Mouse (Mus musculus) stomach, embryonic 16.5 days (tissue): ENCODE data around the gene Safb2. TPM values are rescaled to one million over a fixed set of nuclear protein-coding genes. Genes with fewer than 3 reads are reported as not detected.
"Not testable (repeated sequence)": the region's sequence is repeated elsewhere in the genome, so short reads cannot be mapped to it uniquely, and the experiment has no call there.

Source experiments
- ATAC-seq: fragments of 200-750 bp; cut with Nextera tagmentation; 2 replicates; pipeline ENCODE4 v1.8.0; 2017; ENCODE audit warnings: moderate number of reproducible peaks, moderate TSS enrichment; ENCODE audit not compliant: insufficient read depth, low FRiP score
- H3K27ac ChIP-seq: fragments of 300-500 bp; sonication (generic); 2 replicates; pipeline ENCODE4 v1.5.1; 2014; ENCODE audit warnings: low read length
- H3K27me3 ChIP-seq: fragments of 300-500 bp; sonication (generic); 2 replicates; pipeline ENCODE4 v1.6.1; 2014; ENCODE audit warnings: low read length, control low read depth, mixed read lengths; ENCODE audit not compliant: control insufficient read depth, insufficient read depth
- H3K36me3 ChIP-seq: fragments of 300-500 bp; sonication (generic); 2 replicates; pipeline ENCODE4 v1.6.1; 2014; ENCODE audit warnings: low read length; ENCODE audit not compliant: control insufficient read depth, insufficient read depth
- H3K4me1 ChIP-seq: fragments of 300-500 bp; sonication (generic); 2 replicates; pipeline ENCODE4 v1.6.1; 2014; ENCODE audit warnings: low read length, control low read depth, mixed read lengths; ENCODE audit not compliant: control insufficient read depth, insufficient read depth
- H3K4me2 ChIP-seq: fragments of 300-500 bp; sonication (generic); 2 replicates; pipeline ENCODE4 v1.6.1; 2014; ENCODE audit warnings: low read depth, low read length, mixed read lengths
- H3K4me3 ChIP-seq: fragments of 300-500 bp; sonication (generic); replicated peaks from 2 replicates; pipeline ENCODE4 v1.5.1; 2014; ENCODE audit warnings: mild to moderate bottlenecking, low read length
- H3K9ac ChIP-seq: fragments of 300-500 bp; sonication (generic); 2 replicates; pipeline ENCODE4 v1.6.1; 2014; ENCODE audit warnings: low read length
- H3K9me3 ChIP-seq: fragments of 300-500 bp; sonication (generic); replicated peaks from 2 replicates; pipeline ENCODE4 v1.6.1; 2016; ENCODE audit warnings: low read length, control low read depth; ENCODE audit not compliant: control insufficient read depth
- WGBS: fragments of 180-500 bp; shearing (Covaris S2); extraction: QIAGEN DNeasy Blood & Tissue Kit; methylation state at CpG from one replicate; pipeline ENCODE4 v1.1.7; 2014; 5-methylcytosine and 5-hydroxymethylcytosine counted together
- polyA plus RNA-seq: library from polyadenylated mRNA; unstranded; fragments of >200 nt; fragmentation: Nextera tagmentation; extraction: Ambion mirVana; gene quantifications from 2 replicates; pipeline ENCODE4 v1.2.1, GENCODE M21; 2015

Gene Safb2
- polyA plus RNA-seq, 1 experiment from 2014 or later: 55.0 TPM

DNA sequence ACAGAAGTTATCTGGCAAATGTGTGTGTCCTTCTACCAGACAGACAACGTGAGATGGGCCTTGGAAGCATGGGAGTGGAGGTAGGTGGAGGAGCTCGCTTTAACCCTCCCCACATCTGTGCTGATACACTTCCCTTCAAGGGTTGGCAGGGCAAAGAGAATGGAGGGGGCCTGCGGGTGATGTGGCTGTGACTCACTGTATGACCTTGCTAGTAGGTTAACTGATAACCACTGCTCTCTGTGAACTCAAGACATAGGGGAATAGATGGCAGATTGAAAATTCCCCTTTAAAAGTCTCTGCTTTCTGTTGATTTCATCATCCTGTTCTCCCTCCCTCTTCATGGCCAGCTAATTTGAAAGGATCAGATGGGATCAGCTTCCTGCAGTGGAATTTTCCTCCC lies 41.1 kb upstream of the Safb2 start:
- Histone ChIP-seq H3K4me2 (peak overlapping the region; percentile 97), H3K27ac (no peak overlapping the region), H3K4me3 (peak overlapping the region; percentile 97; the same call in 1 of the 2 replicates), H3K9me3 (no peaks in the 10 kb centered on the region), H3K4me1 (peaks cover 21% of the 10 kb centered on the region), H3K9ac (peak overlapping the region; percentile 10; the same call in 1 of the 2 replicates), H3K27me3 (no peaks in the 10 kb centered on the region), H3K36me3 (peaks cover 17% of the 10 kb centered on the region; the same call in 1 of the 2 replicates)
- no peak for ATAC-seq
- WGBS: 71% methylated on average over 3 of the region's 3 CpGs

DNA sequence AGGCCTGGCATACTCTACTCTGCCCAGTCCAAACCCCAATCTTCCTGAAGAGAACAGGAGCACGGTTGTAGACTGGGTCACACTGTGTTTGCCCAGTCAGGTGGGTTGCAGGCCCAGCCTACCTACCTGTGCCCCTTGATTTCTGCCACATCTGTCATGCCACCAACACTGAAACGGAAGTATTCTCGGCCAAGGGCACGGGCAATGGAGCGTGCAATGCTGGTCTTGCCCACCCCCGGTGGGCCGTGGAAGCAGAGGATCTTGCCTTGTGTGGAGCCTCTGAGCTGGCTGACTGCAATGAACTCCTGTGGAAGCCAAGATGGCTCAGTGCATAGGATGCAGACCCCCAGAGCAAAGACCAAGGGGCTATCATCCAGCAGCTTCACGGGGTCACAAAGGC lies 33.2 kb upstream of the Safb2 start:
- H3K4me1 ChIP-seq: peaks cover 15% of the 10 kb centered on the region
- H3K27me3 ChIP-seq: no peaks in the 10 kb centered on the region
- H3K9ac ChIP-seq: no peak overlapping the region
- no peak overlapping the region for H3K4me3 ChIP-seq
- WGBS: 92% methylated on average over 8 of the region's 8 CpGs
- peaks cover 48% of the 10 kb centered on the region for H3K36me3 ChIP-seq
- no peaks in the 10 kb centered on the region for H3K9me3 ChIP-seq
- no peak overlapping the region for H3K27ac ChIP-seq
- H3K4me2 ChIP-seq: no peak overlapping the region
- no peak for ATAC-seq

GRCm38 (mm10) chr17:56616725-56617124 lies 32.3 kb upstream of the Safb2 start:
- H3K36me3 ChIP-seq: peaks cover 43% of the 10 kb centered on the region
- no peak overlapping the region for H3K9ac ChIP-seq
- no peak overlapping the region for H3K4me2 ChIP-seq
- ATAC-seq: no peak
- no peak overlapping the region for H3K4me3 ChIP-seq
- no peaks in the 10 kb centered on the region for H3K9me3 ChIP-seq
- no peaks in the 10 kb centered on the region for H3K27me3 ChIP-seq
- no peak overlapping the region for H3K27ac ChIP-seq
- 76% methylated on average over 3 of the region's 3 CpGs for WGBS
- peaks cover 15% of the 10 kb centered on the region for H3K4me1 ChIP-seq

DNA sequence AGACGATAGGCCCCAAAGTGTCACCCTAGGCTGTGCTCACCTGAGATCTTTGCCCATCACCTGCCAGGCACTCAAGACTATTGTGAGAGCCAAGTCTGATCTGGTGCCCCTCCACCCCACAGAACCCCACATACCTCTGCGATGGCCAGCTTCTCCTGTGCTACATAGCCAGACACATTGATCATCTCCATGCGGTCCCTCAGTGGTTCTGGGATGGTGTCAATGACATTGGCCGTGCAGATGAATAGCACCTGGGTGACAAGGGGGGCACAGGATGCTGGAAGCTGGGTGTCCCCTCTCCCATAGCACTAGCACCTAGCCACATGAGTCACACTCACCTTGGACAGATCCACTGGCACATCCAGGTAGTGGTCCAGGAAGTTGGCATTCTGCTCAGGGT lies 31.4 kb upstream of the Safb2 start:
- no peak overlapping the region for H3K4me2 ChIP-seq
- 84% methylated on average over 4 of the region's 4 CpGs for WGBS
- no peak overlapping the region for H3K27ac ChIP-seq
- H3K36me3 ChIP-seq: peaks cover 41% of the 10 kb centered on the region
- ATAC-seq: no peak
- H3K4me1 ChIP-seq: peaks cover 15% of the 10 kb centered on the region
- H3K27me3 ChIP-seq: no peaks in the 10 kb centered on the region
- no peak overlapping the region for H3K4me3 ChIP-seq
- H3K9ac ChIP-seq: no peak overlapping the region; the same call in 1 of the 2 replicates
- no peaks in the 10 kb centered on the region for H3K9me3 ChIP-seq

- Histone ChIP-seq H3K9me3 (no peaks in the 10 kb centered on the region), H3K4me1 (peaks cover 17% of the 10 kb centered on the region)
- no peak for ATAC-seq
Measured at GRCm38 (mm10) chr17:56615136-56615784, 30.9 kb upstream of the Safb2 start.

GRCm38 (mm10) chr17:56614391-56615135 lies 30.2 kb upstream of the Safb2 start:
- Histone ChIP-seq H3K4me3 (peak overlapping the region; percentile 74), H3K9ac (peak overlapping the region; percentile 91), H3K4me1 (peaks cover 18% of the 10 kb centered on the region), H3K27me3 (no peaks in the 10 kb centered on the region), H3K9me3 (no peaks in the 10 kb centered on the region), H3K27ac (peak overlapping the region; percentile 21; the same call in 1 of the 2 replicates), H3K4me2 (peak overlapping the region; percentile 96), H3K36me3 (peaks cover 29% of the 10 kb centered on the region)
- WGBS: 20% methylated on average over 14 of the region's 14 CpGs
- ATAC-seq: no peak

More at GRCm38 (mm10) chr17:56615136-56615784, 30.9 kb upstream of the Safb2 start:
- peaks cover 36% of the 10 kb centered on the region for H3K36me3 ChIP-seq
- H3K4me2 ChIP-seq: peak overlapping the region; percentile 96
- peak overlapping the region; percentile 74; the same call in 1 of the 2 replicates for H3K4me3 ChIP-seq
- H3K27ac ChIP-seq: no peak overlapping the region
- no peaks in the 10 kb centered on the region for H3K27me3 ChIP-seq
- H3K9ac ChIP-seq: peak overlapping the region; percentile 91
- WGBS: 72% methylated on average over 11 of the region's 11 CpGs

- H3K27ac ChIP-seq: peak overlapping the region; percentile 85
- peak overlapping the region; percentile 96 for H3K4me2 ChIP-seq
- peak overlapping the region; percentile 91 for H3K9ac ChIP-seq
- H3K36me3 ChIP-seq: peaks cover 27% of the 10 kb centered on the region
- not testable (repeated sequence) for H3K9me3 ChIP-seq, ATAC-seq, H3K27me3 ChIP-seq
- peak overlapping the region; percentile 74 for H3K4me3 ChIP-seq
- peaks cover 18% of the 10 kb centered on the region for H3K4me1 ChIP-seq
- 0% methylated on average over 26 of the region's 26 CpGs for WGBS
Measured at GRCm38 (mm10) chr17:56613893-56614292, 29.5 kb upstream of the Safb2 start.

DNA sequence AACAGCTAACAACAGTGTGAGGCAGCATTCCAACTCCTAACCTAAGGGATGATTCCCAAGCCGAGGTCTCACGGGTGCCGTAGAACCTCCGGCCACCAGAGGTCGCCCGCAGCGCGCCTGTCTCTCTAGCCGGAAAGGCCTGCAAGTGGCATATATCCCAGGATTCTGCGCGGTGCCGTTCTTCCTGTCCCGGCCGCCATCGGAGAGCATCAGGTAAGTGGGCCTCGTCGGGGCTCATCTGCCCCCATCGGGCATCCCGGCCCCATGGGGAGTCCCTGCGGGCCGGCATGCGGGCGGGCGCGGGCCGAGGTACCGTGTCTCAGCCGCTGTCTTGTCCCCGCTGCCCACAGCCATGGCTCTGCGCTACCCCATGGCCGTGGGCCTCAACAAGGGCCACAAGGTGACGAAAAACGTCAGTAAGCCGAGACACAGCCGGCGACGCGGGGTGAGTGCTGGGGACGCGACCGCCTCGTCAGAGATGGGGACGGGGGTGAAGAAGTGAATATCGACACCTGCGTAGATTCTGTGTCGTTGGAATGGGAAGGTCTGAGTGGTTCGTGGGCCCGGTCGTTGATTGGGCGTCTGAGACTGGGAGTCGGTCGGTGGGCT lies 29.0 kb upstream of the Safb2 start, which contains the start of gene Rpl36:
Rpl36 (plus strand) TSS at position 181 of the 609 bp plus-strand sequence.
- H3K4me2 ChIP-seq: peak within 1 kb of the TSS; percentile 96
- peak within 1 kb of the TSS; percentile 85 for H3K27ac ChIP-seq
- under 1% methylated on average over 52 of the region's 52 CpGs for WGBS

GRCm38 (mm10) chr17:56612565-56612939 lies 28.2 kb upstream of the Safb2 start:
- 65% methylated on average over 10 of the region's 10 CpGs for WGBS
- H3K36me3 ChIP-seq: peaks cover 17% of the 10 kb centered on the region
- ATAC-seq: not testable (repeated sequence)

More for the DNA sequence above, 29.0 kb upstream of the Safb2 start, which contains the start of gene Rpl36:
- H3K27me3 ChIP-seq: no peaks in the 10 kb centered on the region
- H3K4me3 ChIP-seq: peak within 1 kb of the TSS; percentile 74
- H3K4me1 ChIP-seq: peaks cover 23% of the 10 kb centered on the region
- peak within 1 kb of the TSS; percentile 91 for H3K9ac ChIP-seq
- peak; percentile 57 for ATAC-seq
- H3K36me3 ChIP-seq: peaks cover 24% of the 10 kb centered on the region
- H3K9me3 ChIP-seq: no peaks in the 10 kb centered on the region

More at GRCm38 (mm10) chr17:56612565-56612939, 28.2 kb upstream of the Safb2 start:
- H3K4me1 ChIP-seq: peaks cover 26% of the 10 kb centered on the region
- not testable (repeated sequence) for H3K27ac ChIP-seq, H3K4me2 ChIP-seq, H3K9me3 ChIP-seq, H3K27me3 ChIP-seq, H3K9ac ChIP-seq, H3K4me3 ChIP-seq
